Mouse (Mus musculus): ENCODE measurements around the gene Slc6a3. TPM values are rescaled to one million over a fixed set of nuclear protein-coding genes. Genes with fewer than 3 reads are reported as not detected.

The Slc6a3 gene
- total and polyA plus RNA-seq, 2 experiments from 2014 or later, result not detected

GRCm38 (mm10) chr13:73494528-73494927 is 42.0 kb upstream of the Slc6a3 start:
- H3K36me3 ChIP-seq (replicated peaks; ENCODE audit: control insufficient read depth, insufficient read depth, low read length), result peaks cover 22% of the 10 kb centered on the region; the same call in 1 of the 2 replicates

DNA sequence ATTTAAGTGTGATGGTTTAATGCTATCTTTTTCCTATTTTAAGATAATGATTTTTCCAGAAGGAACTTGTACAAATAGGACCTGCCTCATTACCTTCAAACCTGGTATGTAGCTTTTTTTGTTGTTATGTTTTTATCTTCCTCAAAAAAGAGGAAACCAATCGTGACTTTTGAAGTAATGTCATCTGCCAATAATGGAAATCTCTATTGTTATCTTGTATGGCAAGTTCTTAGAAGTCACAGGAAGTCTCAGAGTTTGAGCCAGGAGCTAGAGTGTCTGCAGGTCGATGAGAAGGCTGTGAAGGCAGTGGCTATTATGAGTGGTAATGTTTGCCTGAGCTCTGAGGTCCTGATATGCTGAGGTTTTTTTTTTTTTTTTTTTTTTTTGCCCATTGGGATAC is 40.4 kb upstream of the Slc6a3 start:
- no peaks in the 10 kb centered on the region for H3K4me1 ChIP-seq (ENCODE audit: control insufficient read depth, insufficient read depth)
- no peak for ATAC-seq (ENCODE audit: insufficient read depth, low read depth)
- no peaks in the 10 kb centered on the region for H3K9me3 ChIP-seq (replicated peaks; ENCODE audit: control insufficient read depth, low read length)
- H3K9ac ChIP-seq (replicated peaks; ENCODE audit: low read depth, low read length), result no peak overlapping the region
- no peaks in the 10 kb centered on the region for H3K27me3 ChIP-seq (ENCODE audit: control insufficient read depth, insufficient read depth, low read length)
- peaks cover 22% of the 10 kb centered on the region; the same call in 1 of the 2 replicates for H3K36me3 ChIP-seq (replicated peaks; ENCODE audit: control insufficient read depth, insufficient read depth, low read length)
- DNase-seq (ENCODE audit: low spot score), result no peak
- 46% methylated on average over 2 of the region's 2 CpGs for WGBS
- TF ChIP-seq CTCF (IDR thresholded peaks at IDR 0.05; ENCODE audit: low read depth) (no peak), EP300 (IDR thresholded peaks at IDR 0.05; ENCODE audit: low read depth) (no peak)
- H3K27ac ChIP-seq (ENCODE audit: low read depth), result no peak overlapping the region
- H3K4me2 ChIP-seq (ENCODE audit: low read depth, low read length), result no peak overlapping the region
- H3K4me3 ChIP-seq (ENCODE audit: low read depth, low read length), result no peak overlapping the region

More at GRCm38 (mm10) chr13:73494528-73494927, 42.0 kb upstream of the Slc6a3 start:
- WGBS, result 80% methylated on average over 9 of the region's 9 CpGs
- no peak overlapping the region for H3K27ac ChIP-seq (ENCODE audit: low read depth)
- H3K4me2 ChIP-seq (ENCODE audit: low read depth, low read length), result no peak overlapping the region
- H3K9me3 ChIP-seq (replicated peaks; ENCODE audit: control insufficient read depth, low read length), result no peaks in the 10 kb centered on the region
- no peak overlapping the region for H3K4me3 ChIP-seq (ENCODE audit: low read depth, low read length)
- H3K4me1 ChIP-seq (ENCODE audit: control insufficient read depth, insufficient read depth), result no peaks in the 10 kb centered on the region
- H3K27me3 ChIP-seq (ENCODE audit: control insufficient read depth, insufficient read depth, low read length), result no peaks in the 10 kb centered on the region
- ATAC-seq (ENCODE audit: insufficient read depth, low read depth) (no peak), DNase-seq (ENCODE audit: low spot score) (no peak)
- H3K9ac ChIP-seq (replicated peaks; ENCODE audit: low read depth, low read length), result no peak overlapping the region
- TF ChIP-seq EP300 (IDR thresholded peaks at IDR 0.05; ENCODE audit: low read depth), result no peak
- TF ChIP-seq CTCF (IDR thresholded peaks at IDR 0.05; ENCODE audit: low read depth), result no peak

DNA sequence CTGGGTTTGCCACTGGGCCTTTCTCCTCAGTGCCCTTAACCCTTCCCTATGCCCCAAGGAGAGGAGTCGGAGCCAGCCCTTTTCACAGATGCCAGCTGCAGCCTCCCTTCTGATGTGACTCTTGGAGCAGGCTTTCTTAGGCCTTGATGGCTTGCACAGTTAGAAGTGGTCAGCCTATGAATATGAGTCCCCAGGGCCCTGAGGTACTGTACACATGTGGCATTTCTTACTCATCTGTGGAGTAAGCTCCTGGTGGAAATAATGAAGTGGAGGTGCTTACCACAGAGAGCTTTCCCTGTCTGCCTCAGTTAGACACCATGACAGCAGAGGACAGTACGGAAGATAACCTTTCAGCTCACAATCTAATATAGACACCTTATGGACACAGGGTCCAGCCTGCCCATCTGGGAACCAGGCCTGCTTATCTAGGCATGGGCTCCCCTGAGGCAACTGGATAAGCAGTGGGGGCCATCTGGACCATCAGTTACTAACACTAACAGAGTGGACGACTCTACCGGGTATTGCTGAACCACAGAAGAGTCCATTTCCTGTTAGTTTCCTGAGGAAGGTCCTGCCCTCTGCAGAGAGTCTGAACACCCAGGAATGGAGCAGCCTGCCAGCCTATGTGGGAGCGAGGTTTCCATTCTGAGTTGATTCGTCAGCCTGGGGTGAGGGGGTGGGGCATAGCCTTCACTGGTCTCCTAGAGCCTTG is 36.5 kb upstream of the Slc6a3 start:
- Histone ChIP-seq H3K27ac (ENCODE audit: low read depth) (no peak overlapping the region), H3K9ac (replicated peaks; ENCODE audit: low read depth, low read length) (no peak overlapping the region), H3K9me3 (replicated peaks; ENCODE audit: control insufficient read depth, low read length) (no peaks in the 10 kb centered on the region), H3K36me3 (replicated peaks; ENCODE audit: control insufficient read depth, insufficient read depth, low read length) (peaks cover 14% of the 10 kb centered on the region; the same call in 1 of the 2 replicates), H3K4me2 (ENCODE audit: low read depth, low read length) (no peak overlapping the region), H3K27me3 (ENCODE audit: control insufficient read depth, insufficient read depth, low read length) (no peaks in the 10 kb centered on the region), H3K4me3 (ENCODE audit: low read depth, low read length) (no peak overlapping the region), H3K4me1 (ENCODE audit: control insufficient read depth, insufficient read depth) (no peaks in the 10 kb centered on the region)
- DNase-seq (ENCODE audit: low spot score), result no peak
- 55% methylated on average over 6 of the region's 6 CpGs for WGBS
- no peak for TF ChIP-seq EP300 (IDR thresholded peaks at IDR 0.05; ENCODE audit: low read depth)
- TF ChIP-seq CTCF (IDR thresholded peaks at IDR 0.05; ENCODE audit: low read depth), result no peak
- peak; percentile 49 for ATAC-seq (ENCODE audit: insufficient read depth, low read depth)

DNA sequence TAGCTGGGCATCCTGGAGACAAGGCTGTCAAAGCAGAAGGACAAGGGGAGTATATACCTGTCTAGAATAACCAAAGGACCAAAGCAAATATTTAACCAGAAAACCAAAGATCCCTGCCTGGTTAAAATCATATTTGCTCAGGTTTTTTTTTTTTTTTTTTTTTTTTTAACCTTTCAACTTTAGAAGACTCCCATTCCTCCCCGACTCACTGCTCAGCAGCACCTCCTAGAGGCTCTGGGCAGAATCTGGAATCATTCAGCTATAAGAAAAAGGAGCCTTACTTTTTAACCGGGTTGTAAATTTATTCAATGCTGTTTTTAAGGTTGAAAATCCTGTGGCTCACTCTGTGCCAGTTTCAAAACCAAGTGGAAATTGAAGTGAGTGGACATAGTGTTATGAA is 33.8 kb upstream of the Slc6a3 start:
- no peak for DNase-seq (ENCODE audit: low spot score)
- no peaks in the 10 kb centered on the region for H3K27me3 ChIP-seq (ENCODE audit: control insufficient read depth, insufficient read depth, low read length)
- H3K9me3 ChIP-seq (replicated peaks; ENCODE audit: control insufficient read depth, low read length), result no peaks in the 10 kb centered on the region
- peaks cover 14% of the 10 kb centered on the region; the same call in 1 of the 2 replicates for H3K36me3 ChIP-seq (replicated peaks; ENCODE audit: control insufficient read depth, insufficient read depth, low read length)
- no peaks in the 10 kb centered on the region for H3K4me1 ChIP-seq (ENCODE audit: control insufficient read depth, insufficient read depth)
- no peak overlapping the region for H3K9ac ChIP-seq (replicated peaks; ENCODE audit: low read depth, low read length)
- no peak overlapping the region for H3K4me2 ChIP-seq (ENCODE audit: low read depth, low read length)
- no peak for TF ChIP-seq EP300 (IDR thresholded peaks at IDR 0.05; ENCODE audit: low read depth)
- peak; percentile 30; the same call in 1 of the 2 replicates for TF ChIP-seq CTCF (IDR thresholded peaks at IDR 0.05; ENCODE audit: low read depth)
- no peak overlapping the region for H3K27ac ChIP-seq (ENCODE audit: low read depth)
- no peak overlapping the region for H3K4me3 ChIP-seq (ENCODE audit: low read depth, low read length)
- no peak for ATAC-seq (ENCODE audit: insufficient read depth, low read depth)
- 60% methylated on average over 2 of the region's 2 CpGs for WGBS

GRCm38 (mm10) chr13:73505686-73506467 is 30.7 kb upstream of the Slc6a3 start:
- no peaks in the 10 kb centered on the region for H3K4me1 ChIP-seq (ENCODE audit: control insufficient read depth, insufficient read depth)
- no peak overlapping the region for H3K4me3 ChIP-seq (ENCODE audit: low read depth, low read length)
- TF ChIP-seq CTCF (IDR thresholded peaks at IDR 0.05; ENCODE audit: low read depth), result peak; percentile 94
- no peak for TF ChIP-seq EP300 (IDR thresholded peaks at IDR 0.05; ENCODE audit: low read depth)
- no peak overlapping the region for H3K9ac ChIP-seq (replicated peaks; ENCODE audit: low read depth, low read length)
- H3K36me3 ChIP-seq (replicated peaks; ENCODE audit: control insufficient read depth, insufficient read depth, low read length), result peaks cover 1% of the 10 kb centered on the region; the same call in 1 of the 2 replicates
- no peaks in the 10 kb centered on the region for H3K9me3 ChIP-seq (replicated peaks; ENCODE audit: control insufficient read depth, low read length)
- DNase-seq (ENCODE audit: low spot score) (peak; percentile 65), ATAC-seq (ENCODE audit: insufficient read depth, low read depth) (peak; percentile 84)
- H3K27ac ChIP-seq (ENCODE audit: low read depth), result no peak overlapping the region
- H3K4me2 ChIP-seq (ENCODE audit: low read depth, low read length), result no peak overlapping the region
- no peaks in the 10 kb centered on the region for H3K27me3 ChIP-seq (ENCODE audit: control insufficient read depth, insufficient read depth, low read length)
- WGBS, result 68% methylated on average over 7 of the region's 7 CpGs
